Mouse (Mus musculus): ENCODE measurements around the gene Vrk1. TPM values are rescaled to one million over a fixed set of nuclear protein-coding genes. Genes with fewer than 3 reads are reported as not detected.

Vrk1 gene
- total and polyA plus RNA-seq, 3 experiments: 87.0 to 144 (median 101) TPM

DNA sequence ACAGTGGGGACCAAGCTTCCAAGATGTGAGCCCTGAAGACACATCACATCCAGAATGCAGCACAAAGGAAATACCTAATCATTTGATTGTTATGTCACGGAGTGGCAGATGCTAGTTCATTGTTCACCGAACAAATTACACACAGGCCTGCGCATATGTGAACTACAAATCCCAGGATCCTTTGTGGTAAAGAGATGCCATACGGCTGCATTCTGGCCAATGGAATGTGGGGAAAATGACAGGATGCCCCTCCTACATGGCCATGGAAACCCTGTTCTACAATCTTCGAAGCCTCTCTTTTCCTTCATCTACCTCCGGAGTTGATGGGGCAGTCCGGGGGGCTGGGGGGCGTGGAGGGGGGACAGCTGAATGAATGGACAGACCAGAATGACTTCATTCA is 37.4 kb upstream of the Vrk1 start:
- TF ChIP-seq E2F4 (IDR thresholded peaks at IDR 0.05; ENCODE audit: borderline replicate concordance, low read depth, low read length) (no peak), MAX (IDR thresholded peaks at IDR 0.05; ENCODE audit: low read length) (no peak), USF1 (IDR thresholded peaks at IDR 0.05; ENCODE audit: low read depth, low read length) (no peak), CHD1 (IDR thresholded peaks at IDR 0.05; ENCODE audit: low read depth, low read length) (no peak), POLR2A (IDR thresholded peaks at IDR 0.05; ENCODE audit: control insufficient read depth in 1 of 2, insufficient read depth in 1 of 2, low read depth in 1 of 2, low read length in 2 of 2, poor library complexity in 1 of 2) (no peak), NRF1 (IDR thresholded peaks at IDR 0.05; ENCODE audit: insufficient read depth, low read depth, low read length, poor library complexity, severe bottlenecking) (no peak), SIN3A (IDR thresholded peaks at IDR 0.05; ENCODE audit: low read length) (no peak), JUND (IDR thresholded peaks at IDR 0.05; ENCODE audit: low read depth, low read length) (no peak), SMC3 (IDR thresholded peaks at IDR 0.05; ENCODE audit: low read depth, low read length) (no peak), MAFK (IDR thresholded peaks at IDR 0.05; ENCODE audit: borderline replicate concordance, low read depth, low read length) (no peak), CTCF (IDR thresholded peaks at IDR 0.05 in 2 of 3, conservative IDR thresholded peaks at IDR 0.05 in 1 of 3; ENCODE audit: control insufficient read depth in 1 of 3, insufficient read depth in 1 of 3, low read depth in 2 of 3, low read length in 3 of 3, poor library complexity in 1 of 3, severe bottlenecking in 1 of 3) (no peak), POLR2AphosphoS5 (IDR thresholded peaks at IDR 0.05; ENCODE audit: borderline replicate concordance, low read depth, low read length) (no peak), CHD2 (IDR thresholded peaks at IDR 0.05; ENCODE audit: low read length) (no peak), ETS1 (IDR thresholded peaks at IDR 0.05; ENCODE audit: low read depth, low read length) (no peak), ZKSCAN1 (IDR thresholded peaks at IDR 0.05; ENCODE audit: low read depth, low read length) (no peak), POLR2AphosphoS2 (IDR thresholded peaks at IDR 0.05; ENCODE audit: low read length) (no peak), GABPA (IDR thresholded peaks at IDR 0.05; ENCODE audit: low read depth, low read length) (no peak), MYB (IDR thresholded peaks at IDR 0.05; ENCODE audit: low read depth, low read length) (no peak), TBP (IDR thresholded peaks at IDR 0.05; ENCODE audit: low read depth, low read length) (no peak), MYC (IDR thresholded peaks at IDR 0.05; ENCODE audit: low read depth, low read length) (no peak)

DNA sequence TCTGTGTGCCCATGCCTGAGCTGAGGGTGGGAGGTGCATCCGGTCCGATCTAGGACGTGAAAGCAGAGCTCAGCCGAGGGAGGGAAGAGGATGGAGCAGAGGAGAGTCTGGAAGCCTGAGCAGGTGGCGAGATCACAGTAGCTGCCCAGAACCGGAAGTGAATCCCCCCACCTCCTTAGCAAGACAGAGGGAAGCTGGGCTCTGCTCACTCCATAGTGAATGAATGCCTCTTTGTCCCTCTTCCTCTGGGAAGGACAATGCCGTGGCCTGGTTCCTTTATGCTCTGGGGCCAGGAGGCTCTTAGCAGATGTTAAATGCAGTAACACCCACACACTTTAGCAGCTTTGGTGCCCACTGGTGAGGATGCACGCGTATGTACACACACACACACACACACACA is 36.3 kb upstream of the Vrk1 start:
- Histone ChIP-seq H3K36me3 (ENCODE audit: control insufficient read depth in 1 of 2, insufficient read depth in 2 of 2, low read length in 2 of 2) (no peaks in the 10 kb centered on the region), H3K79me2 (ENCODE audit: control insufficient read depth, insufficient read depth, low read length, poor library complexity) (no peaks in the 10 kb centered on the region), H3K4me1 (ENCODE audit: control insufficient read depth in 1 of 2, insufficient read depth in 2 of 2, low read length in 2 of 2) (no peaks in the 10 kb centered on the region), H3K27me3 (ENCODE audit: control insufficient read depth in 1 of 2, insufficient read depth in 2 of 2, low read length in 2 of 2) (peaks cover 0 to 2% of the 10 kb centered on the region in 2 experiments; a peak in 1 of 4 replicates), H3K4me3 (ENCODE audit: control insufficient read depth in 1 of 2, insufficient read depth in 1 of 2, low read depth in 2 of 2, low read length in 2 of 2) (no peak overlapping the region), H3K27ac (ENCODE audit: control insufficient read depth, low read depth, low read length) (no peak overlapping the region), H3K9me3 (replicated peaks; ENCODE audit: insufficient read depth, low read length) (no peaks in the 10 kb centered on the region), H3K9ac (ENCODE audit: control insufficient read depth, low read depth, low read length, poor library complexity, severe bottlenecking) (no peak overlapping the region)
- TF ChIP-seq KAT2A (conservative IDR thresholded peaks at IDR 0.05; ENCODE audit: low read depth, low read length) (no peak), CTCF (IDR thresholded peaks at IDR 0.05 in 2 of 3, conservative IDR thresholded peaks at IDR 0.05 in 1 of 3; ENCODE audit: control insufficient read depth in 1 of 3, insufficient read depth in 1 of 3, low read depth in 2 of 3, low read length in 3 of 3, poor library complexity in 1 of 3, severe bottlenecking in 1 of 3) (no peak), MYB (IDR thresholded peaks at IDR 0.05; ENCODE audit: low read depth, low read length) (no peak), ETS1 (IDR thresholded peaks at IDR 0.05; ENCODE audit: low read depth, low read length) (no peak), E2F4 (IDR thresholded peaks at IDR 0.05; ENCODE audit: borderline replicate concordance, low read depth, low read length) (no peak), JUND (IDR thresholded peaks at IDR 0.05; ENCODE audit: low read depth, low read length) (no peak), MAX (IDR thresholded peaks at IDR 0.05; ENCODE audit: low read length) (no peak), ZKSCAN1 (IDR thresholded peaks at IDR 0.05; ENCODE audit: low read depth, low read length) (no peak), BHLHE40 (IDR thresholded peaks at IDR 0.05; ENCODE audit: borderline replicate concordance, low read depth, low read length) (no peak), TAL1 (IDR thresholded peaks at IDR 0.05; ENCODE audit: low read length) (no peak), MYC (IDR thresholded peaks at IDR 0.05; ENCODE audit: low read depth, low read length) (no peak), MAZ (IDR thresholded peaks at IDR 0.05; ENCODE audit: low read depth, low read length) (no peak), MAFK (IDR thresholded peaks at IDR 0.05; ENCODE audit: borderline replicate concordance, low read depth, low read length) (no peak), USF2 (IDR thresholded peaks at IDR 0.05; ENCODE audit: borderline replicate concordance in 1 of 2, insufficient read depth in 1 of 2, low read depth in 1 of 2, low read length in 2 of 2) (no peak), SMC3 (IDR thresholded peaks at IDR 0.05; ENCODE audit: low read depth, low read length) (no peak), MXI1 (IDR thresholded peaks at IDR 0.05; ENCODE audit: low read depth, low read length) (no peak), CHD1 (IDR thresholded peaks at IDR 0.05; ENCODE audit: low read depth, low read length) (no peak), CHD2 (IDR thresholded peaks at IDR 0.05; ENCODE audit: low read length) (no peak), RCOR1 (IDR thresholded peaks at IDR 0.05; ENCODE audit: low read depth, low read length) (no peak), SIN3A (IDR thresholded peaks at IDR 0.05; ENCODE audit: low read length) (no peak)
- DNase-seq (ENCODE audit: low read depth, low spot score): no peak

More for the DNA sequence above, 37.4 kb upstream of the Vrk1 start:
- no peaks in the 10 kb centered on the region for H3K4me1 ChIP-seq (ENCODE audit: control insufficient read depth in 1 of 2, insufficient read depth in 2 of 2, low read length in 2 of 2)
- DNase-seq (ENCODE audit: low read depth, low spot score): no peak
- no peak overlapping the region for H3K27ac ChIP-seq (ENCODE audit: control insufficient read depth, low read depth, low read length)
- no peaks in the 10 kb centered on the region for H3K36me3 ChIP-seq (ENCODE audit: control insufficient read depth in 1 of 2, insufficient read depth in 2 of 2, low read length in 2 of 2)
- H3K79me2 ChIP-seq (ENCODE audit: control insufficient read depth, insufficient read depth, low read length, poor library complexity): no peaks in the 10 kb centered on the region
- H3K9ac ChIP-seq (ENCODE audit: control insufficient read depth, low read depth, low read length, poor library complexity, severe bottlenecking): no peak overlapping the region
- no peaks in the 10 kb centered on the region for H3K9me3 ChIP-seq (replicated peaks; ENCODE audit: insufficient read depth, low read length)
- H3K27me3 ChIP-seq (ENCODE audit: control insufficient read depth in 1 of 2, insufficient read depth in 2 of 2, low read length in 2 of 2): peaks cover 0 to 2% of the 10 kb centered on the region in 2 experiments; a peak in 2 of 4 replicates
- no peak overlapping the region for H3K4me3 ChIP-seq (ENCODE audit: control insufficient read depth in 1 of 2, insufficient read depth in 1 of 2, low read depth in 2 of 2, low read length in 2 of 2)
